Mouse (Mus musculus) olfactory bulb, adult 2 months (tissue): ENCODE data around the gene Fam117a. TPM values are rescaled to one million over a fixed set of nuclear protein-coding genes. Genes with fewer than 3 reads are reported as not detected.
A peak's percentile ranks its signal among the peaks of the same experiment; 100 is the strongest.

Experiments used
- H3K27ac ChIP-seq: fragments of 200-500 bp; 2 replicates; pipeline ENCODE4 v1.5.1; 2012; ENCODE audit warnings: low read depth, low read length; ENCODE audit not compliant: insufficient read depth
- H3K4me1 ChIP-seq: fragments of 200-500 bp; 2 replicates; pipeline ENCODE4 v1.6.1; 2012; ENCODE audit warnings: low read length; ENCODE audit not compliant: control insufficient read depth, insufficient read depth
- H3K4me3 ChIP-seq: fragments of 200-500 bp; 2 replicates; pipeline ENCODE4 v1.5.1; 2012; ENCODE audit warnings: mild to moderate bottlenecking, low read depth, low read length, moderate library complexity; ENCODE audit not compliant: insufficient read depth
- CTCF ChIP-seq: fragments of 200-500 bp; IDR thresholded peaks from 2 replicates; pipeline ENCODE4 v1.5.1; 2012; ENCODE audit warnings: low read depth, mild to moderate bottlenecking, low read length, moderate library complexity; ENCODE audit not compliant: insufficient read depth
- POLR2A ChIP-seq: fragments of 200-500 bp; IDR thresholded peaks from 2 replicates; pipeline ENCODE4 v1.6.1; 2012; ENCODE audit warnings: mild to moderate bottlenecking, low read depth, low read length, moderate library complexity; ENCODE audit not compliant: insufficient read depth
- WGBS: fragments of 180-500 bp; shearing (Covaris S2); methylation state at CpG from one replicate; pipeline ENCODE4 v1.1.7; 2018; 5-methylcytosine and 5-hydroxymethylcytosine counted together
- polyA plus RNA-seq: library from polyadenylated mRNA; stranded (reverse); fragments of >200 nt; gene quantifications from 2 replicates; pipeline ENCODE4 v1.2.4, GENCODE M21; 2012; ENCODE audit warnings: low replicate concordance; ENCODE audit not compliant: missing spikeins, insufficient read depth, insufficient read length

Fam117a gene
- polyA plus RNA-seq, 1 experiment: not detected

GRCm38 (mm10) chr11:95354228-95354944, 17.6 kb downstream of the Fam117a start:
- no peak overlapping the region for H3K4me3 ChIP-seq
- WGBS: 92% methylated on average over 14 of the region's 14 CpGs
- H3K27ac ChIP-seq: no peak overlapping the region
- TF ChIP-seq CTCF: no peak
- TF ChIP-seq POLR2A: no peak
- H3K4me1 ChIP-seq: peaks cover 36% of the 10 kb centered on the region

DNA sequence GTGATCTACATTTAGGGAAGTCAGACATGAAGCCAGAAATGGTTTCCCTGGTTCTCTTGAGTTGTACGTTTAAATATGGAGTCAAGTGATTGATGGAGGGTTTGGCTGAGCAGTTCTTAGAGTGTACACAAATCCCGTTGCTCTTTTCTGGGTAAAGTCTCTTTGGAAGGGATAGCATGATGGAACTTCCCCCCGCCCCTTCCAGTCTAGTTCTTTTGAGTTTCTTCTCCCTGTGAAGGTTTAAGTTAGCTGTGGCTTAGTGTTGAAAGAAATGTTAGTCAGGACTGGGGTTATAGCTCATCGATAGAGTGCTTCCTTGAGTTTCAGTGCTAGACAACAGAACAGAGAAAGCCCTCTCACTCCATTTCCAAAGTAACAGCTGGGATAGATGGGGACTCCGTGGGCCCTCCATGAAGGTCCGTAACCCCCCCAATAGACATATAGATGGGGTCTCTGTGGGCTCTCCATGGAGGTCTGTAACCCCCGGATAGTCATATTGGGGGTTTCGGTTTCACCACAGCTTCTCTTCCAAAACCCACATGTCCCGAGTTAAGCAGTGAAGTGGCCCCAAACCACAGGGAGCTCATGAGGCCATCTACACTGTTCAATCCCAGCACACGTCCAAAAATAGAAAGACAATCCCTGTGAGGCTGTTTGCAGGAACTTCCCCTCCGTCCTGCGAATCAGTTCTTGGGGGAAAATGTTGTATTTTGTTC, 18.3 kb downstream of the Fam117a start:
- whole genome bisulfite sequencing: 84% methylated on average over 12 of the region's 12 CpGs
- TF ChIP-seq CTCF: no peak
- TF ChIP-seq POLR2A: no peak

DNA sequence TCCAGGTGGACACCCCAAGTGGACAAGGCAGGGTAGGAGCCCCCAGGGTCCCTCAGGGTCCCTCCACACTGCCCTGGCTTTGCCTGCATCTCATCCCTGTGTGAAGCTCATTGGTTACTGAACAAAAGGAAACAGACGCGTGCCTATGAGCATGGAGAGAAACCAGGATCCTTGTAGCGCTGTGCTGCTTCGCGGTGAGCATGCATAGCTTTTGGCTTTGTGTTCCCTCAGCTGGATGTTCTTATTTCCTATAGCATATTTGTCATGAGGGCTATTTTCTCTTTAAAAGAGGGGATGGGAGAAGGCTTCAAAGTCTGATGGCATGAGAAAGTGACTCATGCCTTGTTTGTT, 18.8 kb downstream of the Fam117a start:
- H3K4me1 ChIP-seq: peaks cover 31% of the 10 kb centered on the region
- TF ChIP-seq POLR2A (no peak), CTCF (no peak)
- no peak overlapping the region for H3K4me3 ChIP-seq
- no peak overlapping the region for H3K27ac ChIP-seq
- 72% methylated on average over 5 of the region's 5 CpGs for WGBS

More for the DNA sequence above, 18.3 kb downstream of the Fam117a start:
- Histone ChIP-seq H3K4me3 (no peak overlapping the region), H3K27ac (no peak overlapping the region), H3K4me1 (peaks cover 35% of the 10 kb centered on the region)

GRCm38 (mm10) chr11:95356039-95356438, 19.2 kb downstream of the Fam117a start:
- H3K4me3 ChIP-seq: no peak overlapping the region
- no peak for TF ChIP-seq POLR2A
- TF ChIP-seq CTCF: no peak
- H3K4me1 ChIP-seq: peaks cover 28% of the 10 kb centered on the region
- H3K27ac ChIP-seq: no peak overlapping the region
- WGBS: 85% methylated on average over 7 of the region's 7 CpGs

DNA sequence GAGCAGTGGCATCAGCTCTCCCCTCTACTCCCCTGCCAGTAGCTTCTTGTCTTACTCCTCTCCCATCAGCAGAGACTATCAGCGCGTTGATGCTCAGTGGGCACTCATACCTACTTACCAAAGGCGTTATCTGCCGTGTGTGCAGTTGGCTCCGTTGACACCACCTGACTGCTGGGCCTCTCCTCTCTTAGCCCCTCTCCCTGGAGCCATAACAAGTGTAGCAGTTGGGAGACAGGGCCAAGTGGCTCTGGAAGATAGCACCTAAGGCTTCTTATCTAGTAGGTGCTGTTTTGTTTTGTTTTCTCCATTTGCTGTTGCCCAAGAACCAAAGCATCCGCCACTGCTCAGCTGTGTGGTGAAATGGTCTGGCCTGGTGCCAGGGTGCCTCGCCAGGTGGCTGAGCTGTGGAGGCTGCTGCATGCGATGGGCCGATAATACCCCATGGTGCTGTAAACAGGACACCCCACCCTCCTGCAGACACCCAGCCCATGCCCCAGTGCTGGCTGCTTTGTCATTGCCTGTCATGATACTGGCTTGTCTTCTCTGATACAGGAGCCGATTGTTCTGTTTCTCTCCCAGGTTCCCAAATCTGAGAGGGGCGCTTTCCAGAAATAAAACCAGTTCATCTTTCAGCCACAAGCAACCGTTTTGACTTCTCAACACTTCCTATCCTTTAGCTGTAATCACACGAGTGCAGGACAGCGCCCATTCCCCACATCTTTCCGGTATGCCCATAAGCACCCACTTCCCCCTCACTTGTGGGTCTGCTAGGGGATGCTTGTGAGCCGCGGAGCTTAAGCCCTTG, 19.9 kb downstream of the Fam117a start:
- TF ChIP-seq POLR2A: no peak
- no peak for TF ChIP-seq CTCF
- 65% methylated on average over 17 of the region's 17 CpGs for WGBS
- Histone ChIP-seq H3K4me3 (no peak overlapping the region), H3K4me1 (peaks cover 28% of the 10 kb centered on the region), H3K27ac (peak overlapping the region; percentile 43; the same call in 1 of the 2 replicates)

DNA sequence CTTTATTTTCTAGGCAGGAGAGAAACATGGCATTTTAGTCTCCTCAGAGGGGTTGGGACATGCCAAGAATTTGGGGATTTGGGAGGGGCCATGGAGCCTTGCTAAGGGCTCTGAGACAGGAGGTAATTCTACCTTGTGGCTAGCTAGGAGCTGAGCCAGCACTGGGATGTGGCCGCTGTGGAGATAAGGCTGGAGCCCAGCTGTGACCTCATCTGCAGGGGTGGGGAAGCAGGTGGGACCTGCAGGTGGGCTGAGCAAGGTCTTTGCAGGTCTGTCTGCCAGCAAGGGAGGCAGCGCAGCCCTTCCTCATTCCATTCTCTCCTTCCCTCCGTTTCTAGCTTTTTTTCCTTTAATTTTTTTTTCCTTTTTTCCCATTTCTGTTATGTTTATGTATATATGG, 21.4 kb downstream of the Fam117a start:
- H3K27ac ChIP-seq: no peak overlapping the region
- H3K4me1 ChIP-seq: peaks cover 28% of the 10 kb centered on the region
- H3K4me3 ChIP-seq: no peak overlapping the region
- 73% methylated on average over 3 of the region's 3 CpGs for WGBS
- TF ChIP-seq CTCF (no peak), POLR2A (no peak)

GRCm38 (mm10) chr11:95364388-95364787, 27.6 kb downstream of the Fam117a start:
- Histone ChIP-seq H3K27ac (no peak overlapping the region), H3K4me1 (peaks cover 29% of the 10 kb centered on the region), H3K4me3 (no peak overlapping the region)
- WGBS: 84% methylated on average over 5 of the region's 5 CpGs
- TF ChIP-seq CTCF (no peak), POLR2A (no peak)

DNA sequence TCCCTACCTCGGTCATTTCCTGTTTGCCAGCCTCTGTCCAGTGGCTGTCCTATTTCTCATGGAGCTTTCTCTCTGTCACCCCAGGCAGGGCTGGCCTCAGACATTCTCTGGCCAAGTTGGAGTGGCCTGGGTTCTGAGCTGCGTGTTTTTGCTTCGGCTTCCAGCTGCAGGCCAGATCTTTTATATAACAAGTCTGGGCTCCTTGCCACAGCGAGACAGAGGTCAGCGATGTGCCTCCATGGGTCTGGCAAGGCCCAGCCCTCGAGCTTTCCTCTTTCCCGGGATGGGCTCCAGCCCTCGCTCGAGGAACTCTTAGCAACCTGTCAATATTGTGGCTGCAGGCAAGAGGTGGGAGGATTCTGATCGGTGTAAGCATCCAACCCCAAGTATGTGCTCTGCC, 28.8 kb downstream of the Fam117a start:
- 41% methylated on average over 10 of the region's 10 CpGs for WGBS
- no peak overlapping the region for H3K4me3 ChIP-seq
- peaks cover 39% of the 10 kb centered on the region for H3K4me1 ChIP-seq
- TF ChIP-seq POLR2A (no peak), CTCF (no peak)
- peak overlapping the region; percentile 52 for H3K27ac ChIP-seq

DNA sequence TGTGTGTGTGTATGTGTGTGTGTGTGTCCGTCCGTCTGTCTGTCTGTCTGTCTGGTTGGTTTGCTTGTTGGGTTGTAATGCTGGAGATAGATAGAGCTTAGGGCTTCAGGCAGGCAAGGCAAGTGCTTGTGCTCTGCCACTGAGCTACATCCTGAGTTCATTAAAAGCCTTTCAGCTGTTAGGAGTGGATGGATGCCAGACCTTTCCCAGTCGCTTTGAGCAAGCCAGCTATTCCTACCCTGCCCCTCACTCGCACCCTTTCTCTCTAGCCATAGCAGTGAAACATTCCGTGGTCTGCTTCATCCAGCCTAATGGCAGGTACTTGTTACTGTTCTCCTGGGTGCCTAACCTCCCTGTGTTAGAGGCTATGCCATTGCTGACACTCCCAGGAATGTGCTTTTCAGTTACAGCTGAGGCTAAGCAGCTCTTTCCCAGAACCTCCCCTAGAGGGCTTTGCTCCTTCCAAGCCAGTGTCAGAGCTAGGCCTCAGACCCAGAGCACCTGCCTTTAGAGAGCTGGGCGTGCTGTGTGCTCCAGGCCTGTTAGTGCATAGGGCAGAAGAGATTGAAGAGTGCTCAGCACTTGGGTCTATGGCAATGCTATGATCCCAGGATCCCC, 29.6 kb downstream of the Fam117a start:
- no peak overlapping the region for H3K27ac ChIP-seq
- H3K4me3 ChIP-seq: no peak overlapping the region
- peaks cover 41% of the 10 kb centered on the region for H3K4me1 ChIP-seq
- WGBS: 73% methylated on average over 6 of the region's 6 CpGs
- TF ChIP-seq POLR2A (no peak), CTCF (no peak)
